Mouse (Mus musculus) ovary, postnatal 10 days (tissue): ENCODE measurements around the gene Gas7.

Experiments
- DNase-seq: peaks from one replicate; pipeline ENCODE4 v3.0.0; 2022; ENCODE audit warnings: low spot score

The Gas7 gene

DNA sequence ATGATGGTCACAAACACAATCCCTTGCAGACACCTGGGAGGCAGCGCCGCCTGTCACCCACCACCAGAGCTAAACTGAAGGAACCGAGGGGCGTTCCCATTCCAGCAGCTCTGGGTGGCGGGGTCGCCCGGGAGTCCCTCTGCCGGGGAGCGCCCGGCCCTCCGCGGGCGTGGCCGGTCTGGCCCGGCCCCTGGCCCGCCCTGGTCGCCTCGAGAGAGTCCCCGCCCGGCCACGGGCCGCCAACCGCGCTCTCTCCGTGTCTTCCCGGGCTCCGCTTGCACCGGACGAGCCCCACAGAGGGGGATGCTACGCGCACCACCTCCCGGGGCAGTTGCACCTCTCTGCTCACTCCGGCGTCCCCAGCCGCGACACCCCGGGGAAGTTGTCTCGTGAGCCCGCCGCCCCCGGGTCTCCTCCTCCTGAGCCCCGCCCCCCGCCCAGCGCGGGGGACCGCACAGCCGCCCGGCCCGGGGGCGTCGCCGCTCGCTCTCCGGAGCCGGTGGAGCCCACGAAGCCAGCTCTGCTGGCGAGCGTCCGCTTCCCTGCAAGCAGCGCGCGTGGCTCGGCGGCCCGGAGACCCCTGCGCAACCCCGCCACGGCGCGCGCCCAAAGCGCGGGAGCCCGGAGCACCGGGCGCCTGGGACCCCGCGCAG is at the start of gene Gas7:
Gene Gas7 (plus strand): TSS at position 564 of the 653 bp plus-strand sequence.
- DNase-seq, result peak; percentile 44

DNA sequence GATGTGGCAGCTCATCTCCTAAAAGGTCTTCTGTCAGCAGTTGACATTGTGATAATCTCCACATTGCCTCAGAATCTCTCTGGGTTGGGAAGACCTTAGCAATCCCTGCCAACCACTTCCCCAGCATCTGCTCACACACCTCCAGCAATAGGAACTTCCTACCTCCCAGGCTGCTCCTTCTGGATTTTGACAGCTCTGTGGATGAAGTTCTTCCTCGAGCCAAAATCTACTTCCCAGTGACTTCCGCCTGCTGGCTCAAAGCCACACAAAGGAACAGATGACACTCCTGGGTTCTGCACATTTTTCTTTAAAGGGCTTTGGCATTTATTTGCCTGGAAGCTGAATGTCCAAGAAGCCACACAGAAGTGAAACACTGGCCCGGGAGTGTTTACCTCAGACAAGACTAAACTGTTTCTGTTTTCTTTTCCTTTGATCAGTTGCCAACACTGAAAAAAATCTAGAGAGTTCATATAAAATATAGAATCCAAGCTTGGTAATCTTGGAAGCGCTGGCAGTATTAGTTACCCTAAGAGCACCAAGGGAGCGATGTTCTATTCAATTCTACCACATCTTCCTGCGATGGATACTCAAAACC is 40.8 kb upstream of the Gas7 start:
- no peak for DNase-seq

DNA sequence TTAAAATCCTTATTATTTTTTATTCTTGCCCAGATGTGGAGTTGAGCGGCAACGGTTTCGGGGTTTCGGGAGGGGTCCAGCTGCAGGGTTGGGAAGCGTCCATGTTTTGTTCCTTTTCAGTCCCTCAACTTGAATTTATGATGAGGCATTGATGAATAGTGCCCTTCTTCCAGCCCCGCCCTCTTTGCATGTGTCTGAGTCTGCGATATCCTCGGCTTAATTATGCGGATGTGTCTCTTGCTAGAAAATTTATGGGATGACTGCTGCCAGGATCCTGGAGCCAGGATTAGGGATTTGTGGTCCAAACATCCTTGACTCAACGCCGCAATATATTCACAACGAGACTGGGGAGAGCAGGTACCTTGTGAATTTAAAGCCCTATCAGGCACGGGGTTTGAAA is 31.7 kb upstream of the Gas7 start:
- DNase-seq, result no peak

DNA sequence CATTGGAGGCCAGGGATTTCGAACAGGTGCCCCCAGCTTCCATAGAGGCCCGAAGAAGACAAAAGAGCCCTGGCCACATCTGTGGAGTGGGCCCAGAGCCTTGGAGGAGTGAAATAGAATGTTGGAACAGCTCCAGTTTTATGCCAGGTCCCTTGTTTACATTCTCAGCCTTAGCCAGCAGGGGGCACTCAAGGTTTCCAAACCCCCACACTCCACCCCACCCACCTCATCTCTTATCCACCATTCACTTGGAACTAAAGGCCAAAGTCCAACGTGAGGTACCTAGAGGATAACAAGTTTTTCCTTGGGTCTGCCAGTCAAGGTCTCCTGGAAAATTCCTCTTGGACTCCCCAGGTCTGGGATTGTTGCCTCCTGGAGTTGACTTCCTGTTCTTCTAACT is 27.0 kb upstream of the Gas7 start:
- DNase-seq, result no peak

DNA sequence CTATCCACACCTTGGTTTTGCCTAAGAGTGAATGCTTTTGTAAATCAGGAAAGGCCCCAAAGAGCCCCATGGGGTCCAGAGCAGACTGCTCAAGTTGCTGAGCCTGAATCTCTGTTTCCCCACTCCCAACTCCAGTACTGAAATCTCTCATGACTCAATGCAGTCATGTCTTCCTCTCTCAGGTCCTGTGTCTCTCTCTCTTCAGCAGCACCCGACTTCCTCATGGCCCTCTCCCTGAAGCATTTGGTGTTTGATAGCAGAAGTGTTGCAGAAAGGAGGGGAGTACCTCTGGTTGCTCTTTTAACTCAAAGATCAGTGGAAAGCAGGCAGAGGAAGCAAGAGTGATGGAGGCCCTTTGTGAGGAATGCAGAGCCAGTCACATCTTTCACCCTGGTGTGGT is 25.4 kb upstream of the Gas7 start:
- no peak for DNase-seq

DNA sequence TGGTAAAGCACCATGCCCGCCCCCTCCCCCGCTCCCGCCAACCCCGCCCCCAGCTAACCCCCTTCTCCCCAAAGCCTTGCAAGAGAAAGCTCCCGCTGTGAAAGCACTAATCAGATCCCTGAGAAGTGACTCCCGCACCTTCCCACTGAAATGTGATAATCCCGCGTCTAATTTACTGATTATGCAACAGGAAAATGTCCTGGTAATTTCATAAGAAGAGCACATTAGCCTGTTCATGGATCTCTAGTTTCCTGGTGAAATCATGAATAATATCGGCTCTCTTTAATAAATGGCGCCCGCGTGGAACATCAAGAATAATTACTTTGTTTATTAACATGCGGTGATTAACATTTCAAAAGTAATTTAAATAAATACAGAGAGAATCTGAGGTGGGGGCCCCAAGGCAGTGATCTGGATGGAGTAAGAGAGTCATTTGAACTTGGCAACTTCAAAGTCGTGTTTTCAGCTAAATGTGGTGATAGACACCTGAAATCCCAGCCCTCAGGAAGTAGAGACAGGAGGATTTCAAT is 24.1 kb upstream of the Gas7 start:
- DNase-seq, result no peak

DNA sequence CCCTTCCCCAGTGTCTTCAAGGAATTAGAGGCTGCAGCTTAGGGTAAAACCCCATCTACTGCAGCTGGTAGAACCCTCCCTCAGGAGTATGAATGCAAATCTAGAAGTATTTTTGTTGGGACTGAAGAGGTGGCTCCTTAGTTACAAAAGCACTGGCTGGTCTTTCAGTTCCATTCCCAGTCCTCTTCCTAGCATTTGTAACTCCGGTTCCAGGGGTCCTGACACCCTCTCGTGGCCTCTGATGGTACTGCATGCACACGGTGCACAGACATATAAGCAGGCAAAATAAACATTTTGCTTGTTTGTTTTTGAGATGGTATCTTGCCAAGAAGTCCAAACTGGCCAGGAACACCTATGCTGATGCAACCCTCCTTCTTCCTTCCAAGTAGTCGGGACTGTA is 23.4 kb upstream of the Gas7 start:
- no peak for DNase-seq

DNA sequence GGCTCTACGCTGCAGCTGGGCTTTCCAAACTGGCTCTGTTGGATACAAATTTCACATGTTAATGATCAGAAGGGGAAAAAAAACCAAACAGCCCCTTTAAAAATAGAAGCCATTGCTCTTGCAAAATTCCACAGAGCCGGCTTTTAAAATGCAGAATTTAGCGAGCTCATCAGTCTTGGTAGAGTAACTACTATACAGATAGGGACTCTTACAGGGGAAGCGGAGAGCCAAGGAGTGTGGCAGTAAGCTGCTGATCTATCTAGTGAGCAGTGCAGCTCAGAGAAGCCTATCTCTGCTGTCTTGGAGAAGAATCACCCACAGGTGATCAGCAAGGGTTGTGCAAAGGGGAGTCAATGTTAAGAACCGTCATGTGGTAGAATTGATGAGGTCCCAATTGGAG is 21.5 kb upstream of the Gas7 start:
- no peak for DNase-seq

DNA sequence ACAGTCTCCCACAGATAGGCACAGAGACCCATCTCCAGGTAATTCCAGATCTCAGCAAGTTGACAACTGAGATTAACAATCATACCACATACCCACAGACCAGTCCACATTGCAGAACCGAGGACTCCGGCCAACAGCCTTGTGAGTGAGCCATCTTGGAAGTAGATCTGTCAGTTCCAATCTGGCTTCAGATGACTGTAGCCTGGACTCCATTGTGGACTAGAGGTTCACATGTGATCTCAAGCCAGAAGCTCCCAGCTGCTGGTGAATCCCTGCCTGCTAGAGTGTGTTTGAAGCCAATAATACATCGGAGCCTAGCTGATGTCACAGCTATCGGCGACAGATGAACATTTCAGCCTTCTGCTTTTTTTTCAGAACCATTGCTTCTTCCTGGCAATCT is 16.5 kb upstream of the Gas7 start:
- no peak for DNase-seq

DNA sequence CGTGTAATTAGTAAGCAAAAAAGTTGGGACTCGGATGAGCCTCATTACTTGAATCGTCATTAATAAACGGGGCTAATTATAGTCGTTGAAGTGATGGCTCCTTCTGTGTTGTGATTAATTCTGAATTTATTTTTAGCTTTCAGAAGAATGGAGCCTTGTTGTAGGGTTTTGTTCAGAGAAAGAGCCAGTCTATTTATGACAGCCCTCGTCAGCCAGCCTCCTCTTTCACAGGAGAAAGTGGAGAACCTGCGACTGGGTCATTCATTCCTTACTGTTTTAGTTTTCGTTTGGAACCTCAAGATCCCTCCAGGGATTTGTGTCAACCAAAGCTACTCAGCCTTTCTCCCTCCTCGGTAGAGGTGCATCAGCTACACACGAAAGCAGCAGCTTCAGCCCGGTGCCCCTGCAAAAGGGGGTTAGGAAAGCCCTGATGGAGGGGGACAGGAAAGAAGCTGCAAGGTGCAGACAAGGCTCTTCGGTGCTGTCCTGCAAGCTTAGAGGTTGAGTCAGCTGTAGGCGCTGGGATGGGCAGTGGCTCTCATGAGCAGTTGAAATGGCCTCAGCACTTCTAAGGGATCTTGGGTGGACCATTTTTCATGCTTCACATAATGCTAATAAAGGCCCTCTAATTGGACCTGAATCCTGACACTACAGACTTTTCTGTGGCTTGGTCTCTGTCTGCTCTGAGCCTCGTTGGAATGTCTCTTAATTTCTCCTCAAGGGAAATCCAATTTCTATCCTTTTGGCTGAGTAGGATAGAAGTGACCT is 10.0 kb upstream of the Gas7 start:
- DNase-seq, result no peak

DNA sequence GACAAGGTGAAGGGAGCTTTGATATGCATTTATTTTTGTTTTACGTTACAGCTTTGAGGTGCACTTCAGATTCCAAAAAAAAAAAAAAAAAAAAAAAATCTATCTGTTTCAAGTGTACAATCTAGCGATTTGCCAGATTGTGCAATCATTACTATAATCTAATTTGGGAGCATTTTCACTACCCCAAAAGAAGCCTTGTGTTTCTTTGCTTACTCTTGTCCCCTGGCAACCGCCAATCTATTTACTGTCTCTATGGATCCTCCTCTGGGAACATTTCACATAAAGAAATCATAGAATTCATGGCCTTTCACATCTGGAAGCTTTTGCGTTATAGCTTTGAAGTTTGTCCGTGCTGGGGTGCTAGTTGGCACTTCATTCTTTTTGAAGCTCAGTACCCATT is 3.7 kb upstream of the Gas7 start:
- DNase-seq, result no peak

DNA sequence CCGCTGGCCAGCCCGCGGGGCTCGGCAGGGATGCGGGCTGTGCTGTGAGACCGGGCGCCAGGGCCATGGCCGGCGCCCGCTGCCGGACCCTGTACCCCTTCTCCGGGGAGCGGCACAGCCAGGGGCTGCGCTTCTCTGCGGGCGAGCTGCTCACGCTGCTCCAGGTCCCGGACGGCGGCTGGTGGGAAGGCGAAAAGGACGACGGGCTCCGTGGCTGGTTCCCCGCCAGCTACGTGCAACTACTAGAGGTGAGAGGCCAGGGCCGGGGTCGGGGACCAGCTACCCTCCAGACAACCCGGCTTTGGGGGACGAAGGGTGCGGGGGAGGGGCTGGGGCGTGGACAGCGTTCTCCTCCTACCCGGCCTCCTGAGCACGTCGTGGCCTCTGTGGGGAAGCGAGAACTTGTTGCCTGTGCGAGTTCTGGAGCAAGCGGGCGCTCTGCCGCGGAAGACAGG is 317 bp downstream of the Gas7 start:
- peak; percentile 26 for DNase-seq

DNA sequence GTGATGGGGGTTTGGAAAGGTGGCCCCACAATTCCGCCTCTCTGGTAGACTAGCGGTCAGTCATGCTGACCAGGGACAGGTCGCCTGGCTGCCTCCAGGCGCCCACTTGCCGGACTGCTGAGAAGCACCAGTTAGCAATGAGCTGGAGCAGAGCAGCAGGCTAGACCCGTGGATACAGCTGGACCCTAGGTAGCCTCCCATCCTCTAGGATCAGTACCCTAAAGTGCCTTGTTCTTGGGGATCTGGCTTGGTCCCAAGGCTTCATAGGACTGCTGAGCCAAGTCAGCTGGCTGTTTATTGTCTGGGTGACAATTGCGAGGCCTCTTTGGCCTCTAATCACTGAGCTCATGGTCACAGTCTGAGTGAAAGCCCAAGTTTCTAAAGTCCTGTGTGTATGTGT is 792 bp downstream of the Gas7 start:
- no peak for DNase-seq

DNA sequence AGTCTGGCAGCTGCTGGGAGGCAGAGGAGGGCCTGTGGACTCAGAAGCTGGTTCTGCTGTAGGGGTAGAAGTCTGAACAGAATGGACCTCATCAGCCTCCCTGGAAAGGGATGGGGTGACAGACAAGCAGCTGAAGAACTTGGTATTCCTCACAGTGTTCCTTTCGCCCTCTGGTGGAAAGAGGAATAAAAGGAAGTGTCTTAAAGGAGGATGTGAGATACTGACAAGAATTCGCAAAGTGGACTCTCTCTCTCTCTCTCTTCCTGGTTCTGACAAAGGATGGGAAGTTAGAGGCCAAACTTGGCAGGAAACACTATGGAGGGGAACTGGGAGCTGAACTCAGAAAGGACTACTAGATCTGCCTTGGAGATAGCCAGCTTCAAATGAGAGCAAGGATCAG is 2.9 kb downstream of the Gas7 start:
- no peak for DNase-seq

DNA sequence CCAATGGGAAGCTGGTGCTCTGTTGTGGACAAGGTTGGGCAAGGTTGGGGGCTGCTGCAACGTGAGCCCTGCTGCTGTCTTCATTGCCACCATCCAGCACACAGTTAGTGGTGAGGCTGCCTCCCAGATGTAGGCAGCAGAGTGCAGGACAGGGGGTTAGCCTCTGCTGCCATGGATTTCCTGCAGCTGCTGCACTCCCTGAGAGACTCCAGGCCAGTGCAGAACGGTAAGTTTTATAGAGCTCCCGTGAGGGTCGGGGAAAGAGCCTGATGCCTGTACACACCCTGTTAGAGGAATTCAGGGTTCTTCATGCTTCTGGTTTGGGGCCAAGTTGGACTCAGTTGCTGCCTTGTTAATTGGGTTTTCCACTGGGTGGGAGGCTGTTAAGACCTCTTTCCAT is 11.9 kb downstream of the Gas7 start:
- no peak for DNase-seq

DNA sequence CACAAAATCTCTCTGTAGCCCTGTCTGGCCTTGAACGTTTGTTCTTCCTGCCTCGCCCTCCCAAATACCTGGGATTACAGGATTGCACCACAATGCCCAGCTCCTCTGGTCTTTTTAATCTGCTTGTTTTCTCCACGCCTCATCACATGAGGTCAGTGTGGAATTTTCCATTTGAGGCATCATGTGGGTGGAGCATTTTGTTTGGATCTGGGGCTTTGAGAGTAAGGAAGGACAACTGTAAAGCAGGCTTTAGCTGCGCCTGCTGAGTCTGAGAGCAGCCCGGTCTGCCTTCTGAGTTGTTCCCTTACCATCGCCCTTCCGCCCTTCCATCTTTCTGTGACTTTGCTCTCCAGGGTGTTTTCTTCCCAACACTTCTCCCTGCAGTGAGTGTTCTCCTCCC is 13.6 kb downstream of the Gas7 start:
- no peak for DNase-seq

DNA sequence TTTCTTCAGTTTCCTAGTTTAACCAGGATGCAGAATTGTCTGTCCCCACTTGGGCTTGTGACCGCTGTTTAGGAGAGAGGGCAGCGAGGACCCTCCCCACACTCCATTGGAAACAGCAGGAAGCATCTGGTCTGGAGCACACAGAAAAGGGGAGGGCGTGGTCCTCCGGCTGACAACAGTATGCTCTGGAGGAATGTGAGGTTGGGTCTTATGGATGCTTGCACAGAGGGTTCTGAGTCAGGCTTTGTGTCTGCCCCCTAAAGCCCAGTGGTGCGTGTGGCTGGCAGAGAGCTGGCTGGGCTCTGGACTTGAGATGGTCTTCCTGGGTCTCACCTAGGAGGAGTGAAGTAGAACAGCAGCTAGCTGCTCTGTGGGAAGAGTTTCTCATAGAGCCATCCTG is 19.4 kb downstream of the Gas7 start:
- no peak for DNase-seq

DNA sequence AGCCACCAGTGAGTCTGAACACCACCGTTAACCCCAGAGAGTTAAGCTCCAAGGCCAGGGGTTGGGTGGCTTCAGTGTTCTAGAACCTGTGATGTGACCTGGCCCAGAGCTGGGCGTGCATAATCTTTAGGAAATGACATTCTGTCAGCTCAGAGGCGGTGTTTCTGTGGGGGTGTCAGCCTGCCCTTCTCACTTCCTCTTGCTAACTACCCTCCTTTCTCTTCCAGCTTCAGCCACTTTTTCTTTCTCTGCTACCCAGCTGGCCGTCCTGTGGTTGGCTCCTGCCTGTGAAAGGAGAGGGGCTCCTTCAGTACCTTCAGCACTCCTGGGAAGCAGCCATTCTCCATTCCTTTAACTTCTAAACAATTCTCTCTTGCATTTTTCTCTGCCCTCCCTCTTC is 24.3 kb downstream of the Gas7 start:
- no peak for DNase-seq

DNA sequence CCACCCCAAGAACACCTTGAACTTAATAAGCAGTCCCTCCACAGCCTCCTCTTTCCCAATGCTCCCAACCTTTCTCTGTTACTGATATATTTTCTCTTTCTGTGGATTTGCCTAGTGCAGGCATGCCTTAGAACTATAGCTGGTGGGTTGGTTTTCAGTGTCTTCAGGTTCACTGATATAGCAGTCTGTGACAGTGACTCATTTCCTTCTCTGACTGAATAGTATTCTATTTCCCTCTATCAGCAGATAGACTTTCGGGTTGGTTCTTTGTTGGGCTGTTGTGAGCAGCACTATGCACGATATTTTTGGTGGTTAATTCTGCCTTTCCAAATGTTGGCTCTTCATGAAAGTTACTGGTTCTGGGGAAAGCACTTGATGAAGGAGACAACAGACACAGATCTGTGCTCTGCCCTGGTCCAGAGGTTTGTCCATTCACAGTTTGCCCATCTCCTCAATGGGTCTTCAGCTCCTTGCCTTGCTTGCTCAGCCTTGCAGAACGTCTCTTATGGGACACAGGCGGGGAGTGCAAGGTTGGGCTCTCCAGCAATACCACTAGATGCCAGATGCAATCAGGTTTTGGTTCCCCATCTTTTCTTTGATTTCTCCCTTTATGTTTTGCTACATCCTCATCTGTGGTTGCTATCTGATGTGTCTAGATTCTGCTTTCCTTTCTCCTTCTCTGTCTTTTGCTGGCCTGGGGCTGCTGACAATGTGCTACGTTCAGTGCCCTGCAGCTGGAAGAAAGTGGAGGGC is 25.1 kb downstream of the Gas7 start:
- no peak for DNase-seq

DNA sequence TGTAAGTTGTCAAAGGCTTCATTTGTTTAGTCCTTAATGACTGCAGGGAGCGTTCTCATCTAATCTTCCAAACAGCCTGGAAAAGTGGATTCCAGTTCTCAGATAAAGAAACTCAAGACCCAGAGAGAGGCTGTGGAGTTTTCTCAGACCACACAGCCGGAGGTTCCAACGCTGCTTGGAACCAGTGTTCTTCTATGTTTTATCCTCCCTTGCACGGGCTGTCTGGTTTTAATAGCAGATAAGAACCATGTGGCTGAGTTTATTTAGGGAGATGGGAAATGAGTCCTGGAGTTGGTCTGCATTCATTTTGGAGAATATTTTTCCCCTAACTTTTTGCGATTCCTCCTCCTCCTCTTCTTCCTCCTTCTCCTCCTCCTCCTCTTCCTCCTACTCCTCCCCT is 26.5 kb downstream of the Gas7 start:
- DNase-seq, result no peak

DNA sequence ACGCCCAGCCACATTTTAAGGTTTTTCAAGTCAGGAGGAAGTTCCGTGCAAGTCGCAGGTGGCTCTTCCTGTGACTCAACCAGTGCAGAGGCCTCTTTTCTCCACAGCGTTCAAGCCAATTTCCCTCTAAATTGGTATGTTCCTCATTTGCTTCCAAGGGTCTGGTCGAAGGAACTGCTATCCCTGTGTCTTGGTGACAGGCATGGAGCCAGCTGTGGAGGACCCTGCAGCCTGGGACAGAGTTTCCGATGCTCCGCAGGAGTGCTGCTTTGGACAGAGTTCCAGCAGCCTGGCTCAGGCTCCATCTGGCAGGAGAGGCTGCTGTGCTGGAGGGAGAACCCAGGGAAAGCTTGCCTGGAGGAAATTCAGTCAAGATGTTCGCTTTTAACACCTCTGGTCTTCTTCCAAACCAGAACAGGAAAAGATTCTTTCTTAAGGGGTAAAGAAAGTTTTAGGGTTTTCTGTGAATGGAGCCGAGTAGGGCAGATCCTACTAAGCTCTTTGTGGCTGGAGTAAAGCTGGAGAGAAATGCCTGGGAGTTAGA is 27.1 kb downstream of the Gas7 start:
- peak; percentile 44 for DNase-seq

DNA sequence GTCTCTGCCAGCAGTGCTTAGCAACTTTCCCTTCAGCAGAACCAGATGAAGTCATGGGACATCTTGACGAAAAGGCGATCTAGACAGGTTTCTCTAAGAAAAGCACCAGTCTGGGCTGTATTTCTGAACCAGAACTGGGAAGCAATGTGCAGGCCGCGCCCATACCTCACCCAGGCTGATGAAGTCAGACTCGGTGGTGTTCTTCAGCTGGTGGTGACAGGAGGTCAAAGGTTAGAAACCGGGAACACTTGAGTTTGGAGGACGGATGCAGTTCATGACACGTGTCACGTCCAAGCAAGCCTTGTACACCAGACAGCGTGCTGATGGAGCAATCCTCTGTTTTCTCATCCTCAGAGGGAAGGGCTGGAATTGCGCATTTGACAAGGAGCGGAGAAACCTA is 32.9 kb downstream of the Gas7 start:
- no peak for DNase-seq
